Mouse (Mus musculus) lung, adult 2 months (tissue): Measurements from ENCODE around the gene Plp2.

Source experiments
- CTCF ChIP-seq: fragments of 200-500 bp; IDR thresholded peaks from 2 replicates; pipeline ENCODE4 v1.5.1; 2011; ENCODE audit warnings: mild to moderate bottlenecking, low read length, control low read depth; ENCODE audit not compliant: insufficient read depth
- POLR2A ChIP-seq: fragments of 200-500 bp; IDR thresholded peaks from 2 replicates; pipeline ENCODE4 v1.6.1; 2011; ENCODE audit warnings: low read depth, mild to moderate bottlenecking, control low read depth, low read length, borderline replicate concordance; ENCODE audit errors: extremely low read depth

DNA sequence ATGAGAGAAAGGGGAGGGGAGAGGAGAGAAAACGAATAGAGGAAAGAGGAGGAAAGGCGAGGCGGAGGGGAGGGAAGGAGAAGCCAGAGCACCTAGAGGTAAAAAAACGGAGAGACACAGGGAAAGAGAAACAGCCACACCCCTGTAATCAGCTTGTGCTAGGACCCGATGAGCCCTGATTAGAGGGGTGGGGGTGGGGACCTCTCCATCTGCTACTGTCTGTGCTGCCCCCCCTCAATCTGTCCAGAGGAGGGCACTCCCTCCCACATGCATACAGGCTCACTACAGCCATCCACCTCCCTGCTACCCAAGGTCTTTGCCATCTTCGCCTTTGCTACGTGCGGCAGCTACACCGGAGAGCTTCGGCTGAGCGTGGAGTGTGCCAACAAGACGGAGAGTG is 30.4 kb downstream of the Plp2 start:
- TF ChIP-seq CTCF, result no peak
- no peak for TF ChIP-seq POLR2A
